Mouse (Mus musculus) cerebellum, adult 2 months (tissue): Measurements from ENCODE around the gene Cep135. TPM values are rescaled to one million over a fixed set of nuclear protein-coding genes. Genes with fewer than 3 reads are reported as not detected.

ENCODE experiments used
- DNase-seq, 2 experiments: peaks; one replicate each; pipeline ENCODE4 v3.0.0; 2021
- H3K27ac ChIP-seq: fragments of 200-500 bp; 2 replicates; pipeline ENCODE4 v1.5.1; 2012; ENCODE audit warnings: low read length, control low read depth, inconsistent platforms; ENCODE audit not compliant: insufficient read depth
- H3K27me3 ChIP-seq: fragments of 200-500 bp; 2 replicates; pipeline ENCODE4 v1.6.1; 2012; ENCODE audit warnings: inconsistent platforms, mild to moderate bottlenecking, low read length, moderate library complexity; ENCODE audit not compliant: control insufficient read depth, insufficient read depth
- H3K4me1 ChIP-seq: fragments of 200-500 bp; 2 replicates; pipeline ENCODE4 v1.6.1; 2011; ENCODE audit warnings: low read length; ENCODE audit not compliant: control insufficient read depth, insufficient read depth
- H3K4me3 ChIP-seq: fragments of 200-500 bp; replicated peaks from 2 replicates; pipeline ENCODE3; 2011; ENCODE audit warnings: mild to moderate bottlenecking, low read depth, low read length, control low read depth; ENCODE audit not compliant: insufficient read depth
- CTCF ChIP-seq: fragments of 200-500 bp; IDR thresholded peaks from 2 replicates; pipeline ENCODE4 v1.5.1; 2011; ENCODE audit warnings: low read depth, mild to moderate bottlenecking, control low read depth, low read length, moderate library complexity, borderline replicate concordance; ENCODE audit not compliant: insufficient read depth
- POLR2A ChIP-seq: fragments of 200-500 bp; IDR thresholded peaks from 2 replicates; pipeline ENCODE4 v1.6.1; 2011; ENCODE audit warnings: low read length, control low read depth, borderline replicate concordance; ENCODE audit not compliant: insufficient read depth
- WGBS: fragments of 180-500 bp; shearing (Covaris S2); methylation state at CpG from one replicate; pipeline ENCODE4 v1.1.7; 2018; 5-methylcytosine and 5-hydroxymethylcytosine counted together
- polyA plus RNA-seq: library from polyadenylated mRNA; depleted of rRNA; stranded (reverse); fragments of >200 nt; gene quantifications from 2 replicates; pipeline ENCODE4 v1.2.3, GENCODE M21; 2012; rRNA removed

Cep135 gene
- polyA plus RNA-seq, 1 experiment, result 6.9 TPM

DNA sequence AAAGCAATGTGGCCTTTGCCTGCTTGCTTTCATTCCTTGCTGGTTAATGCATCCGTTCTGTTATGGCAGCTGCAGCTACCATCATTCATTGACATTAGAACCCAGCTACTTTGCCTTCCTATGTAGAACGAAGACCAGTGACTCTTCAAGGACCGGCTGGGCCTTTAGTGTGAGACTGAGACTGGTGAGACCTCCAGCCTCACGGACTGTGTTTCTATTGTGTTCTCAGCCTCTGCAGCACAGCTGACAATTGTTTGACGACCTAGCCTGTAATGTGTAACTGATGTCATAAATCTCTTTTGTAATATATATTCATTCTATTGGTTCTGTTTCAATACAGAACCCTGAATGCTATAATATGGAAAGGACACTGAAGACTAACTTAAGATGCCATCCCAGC lies 102.8 kb downstream of the Cep135 start:
- Histone ChIP-seq H3K27me3 (peaks cover 1% of the 10 kb centered on the region; the same call in 1 of the 2 replicates), H3K27ac (no peak overlapping the region), H3K4me3 (no peak overlapping the region), H3K4me1 (no peaks in the 10 kb centered on the region)
- WGBS, result 68% methylated on average over 5 of the region's 5 CpGs
- DNase-seq, result no peak
- no peak for TF ChIP-seq POLR2A
- TF ChIP-seq CTCF, result no peak

- Histone ChIP-seq H3K4me3 (no peak overlapping the region), H3K27me3 (peaks cover 1% of the 10 kb centered on the region; the same call in 1 of the 2 replicates), H3K4me1 (no peaks in the 10 kb centered on the region), H3K27ac (no peak overlapping the region)
- 17% methylated on average over 12 of the region's 12 CpGs for WGBS
- DNase-seq, result no peak
- no peak for TF ChIP-seq CTCF
- no peak for TF ChIP-seq POLR2A
Measured at GRCm38 (mm10) chr5:76691706-76692424, 103.4 kb downstream of the Cep135 start.

Other genes with a start within 250 kb of the Cep135 start
- 0.27 TPM in 1 of 2 replicates, not detected in the other for gene Nmu, start 224.9 kb upstream of the Cep135 start, polyA plus RNA-seq
- gene Gm7271, start 104.7 kb upstream of the Cep135 start, polyA plus RNA-seq, result 0.35 and 0.97 TPM in 2 replicates
- 89.0 and 101 TPM in 2 replicates for gene Exoc1, start 59.4 kb upstream of the Cep135 start, polyA plus RNA-seq
- gene C530008M17Rik, start 67.8 kb downstream of the Cep135 start, polyA plus RNA-seq, result 27.6 and 29.1 TPM in 2 replicates